Mouse (Mus musculus) frontal cortex, postnatal 10 days (tissue): Measurements from ENCODE around the gene Clp1.

Source experiments
- DNase-seq, 2 experiments: peaks; one replicate each; pipeline ENCODE4 v3.0.0; 2022; ENCODE audit warnings: low spot score in 2 of 2, mixed read lengths in 1 of 2

Clp1 gene

DNA sequence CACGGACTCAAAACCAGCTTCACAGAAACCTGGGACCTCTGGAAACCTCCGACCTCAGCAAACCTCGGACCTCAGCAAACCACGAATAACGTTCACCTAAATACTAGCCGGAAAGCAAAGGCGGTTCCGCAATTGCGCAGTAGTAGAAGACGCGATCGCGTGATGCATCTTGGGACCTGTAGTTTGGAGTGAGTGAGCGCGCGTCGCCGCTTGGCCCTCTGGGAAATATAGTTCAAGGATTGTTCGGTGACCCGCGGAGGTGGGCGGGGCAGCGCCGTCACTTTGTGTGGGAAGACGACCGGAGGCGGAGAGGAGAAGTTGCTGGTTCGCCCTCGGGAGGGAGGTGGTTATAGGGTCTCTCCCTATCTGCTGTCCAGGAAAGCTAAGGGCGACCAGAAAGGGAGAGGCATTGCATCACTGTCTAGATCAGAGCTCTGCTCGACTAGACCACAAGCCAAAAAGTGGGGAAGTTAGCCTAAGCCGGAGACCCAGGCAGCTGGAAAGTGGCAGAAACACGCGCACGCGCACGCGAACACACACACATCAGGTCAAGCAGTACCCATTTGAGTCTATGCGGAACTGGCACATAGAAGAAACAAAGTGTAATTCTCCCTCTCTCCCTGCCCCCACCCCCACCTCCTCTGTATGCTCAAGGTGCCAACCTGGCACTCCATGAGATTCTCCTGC is at the start of gene Clp1:
Gene Clp1 (minus strand): TSS at position 179 of the 687 bp plus-strand sequence.
- peak; percentile 92 to 94 for DNase-seq

DNA sequence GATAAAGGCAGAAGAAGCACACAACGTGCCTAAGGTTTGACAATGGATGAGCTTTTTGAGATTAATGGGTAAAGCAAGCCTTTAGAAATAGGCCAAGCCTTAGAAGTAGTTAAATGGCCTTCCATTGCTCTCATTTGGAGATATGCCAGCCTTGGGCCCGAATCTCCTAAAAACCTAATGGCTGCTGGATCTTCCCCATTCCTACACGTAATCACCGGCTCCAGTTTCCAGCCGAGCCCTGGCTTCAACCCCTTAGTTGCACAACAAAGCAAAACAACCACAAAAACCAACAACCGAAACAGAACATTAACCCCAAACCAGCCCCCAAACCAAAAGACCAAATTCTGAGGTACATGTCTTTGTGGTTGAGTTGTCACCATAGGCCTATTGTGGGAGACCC is 48.5 kb upstream of the Clp1 start:
- no peak for DNase-seq

DNA sequence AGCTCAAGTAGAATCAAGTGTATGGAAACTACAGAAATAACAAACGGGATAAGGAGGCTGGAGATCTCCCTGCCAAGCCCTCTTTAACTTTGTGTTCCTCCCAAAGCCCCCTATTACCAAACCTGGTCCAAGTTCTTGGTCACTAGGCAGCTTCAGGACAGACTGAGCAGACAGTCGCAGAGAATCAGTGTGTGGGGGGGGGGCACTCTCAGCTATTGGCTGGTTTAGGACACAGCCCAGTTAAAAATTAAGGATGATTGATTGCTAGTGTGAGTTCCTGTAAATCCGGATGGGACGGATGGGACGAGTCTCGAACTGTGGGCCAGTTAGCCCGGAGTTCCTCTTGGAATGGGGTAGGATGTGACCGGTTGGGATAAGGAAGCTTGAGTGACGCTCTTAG is 48.1 kb upstream of the Clp1 start, which contains the start of gene Serping1:
Gene Serping1 (minus strand): TSS at position 204 of the 400 bp plus-strand sequence.
- DNase-seq, result no peak

DNA sequence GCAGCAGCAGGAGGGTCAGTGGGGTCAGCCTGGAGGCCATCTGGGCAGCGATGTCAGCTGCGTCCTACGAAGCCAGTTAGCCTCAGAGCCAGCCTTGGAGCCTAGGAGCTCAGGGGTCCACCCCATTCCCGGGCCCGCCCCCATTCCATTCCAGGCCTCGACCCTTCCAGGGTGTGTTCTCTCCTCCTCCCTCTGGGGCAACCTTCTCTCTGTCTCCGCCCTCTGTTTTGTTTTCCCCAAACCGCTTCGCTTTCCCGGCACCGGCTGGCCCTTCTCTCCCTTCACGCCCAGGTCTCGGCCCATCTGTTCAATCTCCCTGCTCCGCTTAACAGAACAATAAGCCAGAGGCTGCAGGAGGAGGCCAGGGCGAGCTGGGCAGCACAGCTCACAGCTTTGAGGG is 47.6 kb upstream of the Clp1 start:
- DNase-seq, result peak in 1 of 2 experiments; percentile 11

DNA sequence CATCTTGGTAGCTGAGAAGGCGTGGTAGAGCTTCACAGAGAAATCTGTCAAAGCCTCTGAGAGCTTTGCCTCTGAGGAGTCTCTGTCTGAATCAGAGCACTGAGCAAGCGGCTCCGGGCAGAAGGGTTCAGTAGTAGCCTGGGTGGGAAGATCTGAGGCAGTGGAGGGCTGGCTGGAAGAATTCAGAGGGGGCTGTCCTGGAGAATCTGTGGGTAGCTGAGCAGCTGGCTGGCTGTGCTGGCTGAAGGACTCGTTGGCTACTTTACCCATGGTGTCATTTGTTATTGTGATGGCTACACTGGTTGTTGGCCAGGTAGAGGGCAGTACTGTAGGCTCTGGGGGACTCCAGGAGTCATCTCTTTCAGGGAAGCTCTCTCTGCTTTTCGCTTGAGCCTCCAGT is 46.0 kb upstream of the Clp1 start:
- DNase-seq, result no peak

DNA sequence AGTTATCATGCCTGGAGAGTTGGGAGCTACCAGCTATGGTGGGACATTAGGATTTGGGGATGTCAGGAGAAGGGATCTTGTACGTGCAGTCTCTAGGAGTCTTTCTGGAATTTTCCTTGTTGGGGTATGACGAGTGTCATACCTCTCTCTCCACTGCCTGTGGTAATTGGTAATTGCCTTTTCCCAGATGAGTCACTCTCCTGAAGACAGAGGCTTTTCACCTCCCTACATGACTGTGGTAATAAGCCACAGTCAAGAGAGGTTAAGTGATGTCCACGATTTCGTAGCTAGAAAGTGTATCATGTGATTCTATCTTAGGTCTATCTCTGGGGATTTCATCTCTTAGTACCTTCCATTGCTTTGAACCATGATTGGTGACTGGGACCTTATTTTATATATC is 45.3 kb upstream of the Clp1 start:
- no peak for DNase-seq

DNA sequence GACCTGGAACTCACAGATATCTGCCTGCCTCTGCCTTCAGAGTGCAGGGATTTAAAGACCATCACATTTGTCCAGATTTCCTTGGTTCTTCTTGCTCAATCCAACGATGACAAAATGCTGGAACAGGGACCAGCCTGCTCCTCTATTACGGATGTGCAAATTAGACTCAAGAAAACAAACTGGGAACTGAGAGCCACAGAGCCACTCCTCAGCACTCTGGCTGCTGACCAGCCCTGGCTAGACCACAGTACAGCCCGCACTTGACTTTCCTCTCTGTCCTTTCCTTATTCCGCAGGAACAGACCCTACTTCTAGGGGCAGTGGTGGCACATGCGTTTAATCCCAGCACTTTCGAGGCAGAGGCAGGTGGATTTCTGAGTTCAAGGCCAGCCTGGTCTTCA is 43.4 kb upstream of the Clp1 start:
- no peak for DNase-seq

DNA sequence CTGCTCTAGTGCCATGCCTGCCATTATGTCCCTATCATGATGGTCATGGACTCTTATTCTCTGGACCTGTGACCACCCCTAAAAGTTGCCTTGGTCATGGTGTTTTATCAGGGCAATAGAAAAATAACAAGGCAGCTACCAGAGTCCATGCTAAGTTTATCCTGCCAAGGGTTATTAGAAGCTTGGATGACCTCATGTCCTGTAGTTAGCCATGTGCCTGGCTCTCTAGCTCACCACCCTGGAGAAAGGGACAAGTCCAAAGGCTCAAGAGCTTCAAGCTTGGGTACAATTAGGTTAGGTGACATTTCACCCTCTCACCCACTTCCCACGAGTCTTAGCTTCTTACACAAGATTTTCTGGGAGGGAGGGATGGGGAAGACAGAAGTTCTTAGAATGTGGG is 35.7 kb upstream of the Clp1 start:
- DNase-seq, result no peak

DNA sequence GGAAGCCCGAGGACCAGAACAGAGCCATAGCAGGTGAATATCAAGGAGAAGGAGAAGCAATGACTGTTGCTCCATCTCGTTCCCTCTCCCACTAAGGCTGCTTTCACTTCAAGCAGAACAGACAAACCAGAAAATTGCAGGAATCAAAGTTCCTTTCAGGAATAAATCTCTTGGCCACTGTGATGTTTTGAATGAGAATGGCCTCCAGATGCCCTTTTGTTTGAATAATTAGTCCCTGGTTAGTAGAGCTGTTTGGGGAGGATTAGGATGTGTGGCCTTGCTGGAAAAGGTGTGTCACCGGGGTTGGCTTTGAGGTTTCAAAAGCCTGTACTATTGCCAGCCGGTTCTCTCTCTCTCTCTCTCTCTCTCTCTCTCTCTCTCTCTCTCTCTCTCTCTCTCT is 35.1 kb upstream of the Clp1 start:
- DNase-seq, result no peak

DNA sequence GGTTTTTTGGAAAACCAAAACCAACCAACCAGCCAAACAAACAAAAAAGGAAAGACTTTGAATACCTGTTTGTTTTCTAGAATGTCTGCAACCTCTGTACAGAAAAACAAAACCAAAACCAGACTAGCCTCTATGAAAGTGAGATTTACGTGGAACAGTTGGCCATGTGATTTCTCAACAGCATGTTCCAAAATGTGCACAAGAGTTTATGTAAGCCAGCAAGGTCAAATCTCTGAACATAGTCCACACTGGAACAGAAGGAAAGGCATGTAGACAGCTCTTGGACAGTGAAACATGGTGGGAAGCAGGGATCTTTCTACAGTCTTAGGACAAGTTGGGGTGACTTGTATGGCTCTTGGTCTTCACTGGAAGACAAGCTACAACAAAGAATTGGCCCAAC is 34.7 kb upstream of the Clp1 start:
- DNase-seq, result no peak

DNA sequence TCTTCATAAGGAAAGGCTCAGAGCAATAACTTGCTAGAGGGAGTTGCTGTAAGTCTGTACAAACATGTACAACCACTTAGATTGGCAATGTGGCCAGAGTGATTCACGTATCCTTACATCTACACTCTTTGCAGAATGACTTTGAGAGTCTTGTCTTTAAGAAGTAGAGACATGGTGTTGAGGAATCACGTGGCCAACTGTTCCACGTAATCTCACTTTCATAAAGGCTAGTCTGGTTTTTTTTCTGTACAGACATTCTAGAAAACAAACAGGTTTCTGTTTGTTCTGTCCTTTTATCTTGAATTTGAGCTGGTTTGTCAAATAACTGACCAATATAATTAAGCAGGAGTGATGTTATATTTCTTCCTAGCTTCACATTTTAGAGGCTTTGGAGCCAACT is 34.2 kb upstream of the Clp1 start:
- no peak for DNase-seq

DNA sequence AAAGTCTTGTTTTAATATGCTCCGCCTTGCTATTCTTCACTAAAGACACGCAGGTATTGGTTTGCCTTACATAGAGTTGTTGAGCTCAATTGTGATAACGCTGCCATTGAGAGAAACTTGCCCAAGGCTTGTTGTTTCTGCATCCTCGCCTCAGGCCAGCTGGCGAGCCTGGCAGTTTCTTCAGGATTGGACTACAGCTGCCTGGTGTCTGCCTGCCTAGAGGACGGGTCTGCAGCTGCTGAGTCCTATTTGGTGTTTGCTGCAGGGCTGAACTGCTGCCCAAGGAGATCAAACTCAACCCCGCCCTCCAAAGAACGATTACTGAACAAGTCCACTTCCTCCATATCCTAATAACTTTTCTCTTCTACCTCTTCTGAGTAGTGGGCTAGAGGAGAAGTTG is 33.6 kb upstream of the Clp1 start:
- no peak for DNase-seq

DNA sequence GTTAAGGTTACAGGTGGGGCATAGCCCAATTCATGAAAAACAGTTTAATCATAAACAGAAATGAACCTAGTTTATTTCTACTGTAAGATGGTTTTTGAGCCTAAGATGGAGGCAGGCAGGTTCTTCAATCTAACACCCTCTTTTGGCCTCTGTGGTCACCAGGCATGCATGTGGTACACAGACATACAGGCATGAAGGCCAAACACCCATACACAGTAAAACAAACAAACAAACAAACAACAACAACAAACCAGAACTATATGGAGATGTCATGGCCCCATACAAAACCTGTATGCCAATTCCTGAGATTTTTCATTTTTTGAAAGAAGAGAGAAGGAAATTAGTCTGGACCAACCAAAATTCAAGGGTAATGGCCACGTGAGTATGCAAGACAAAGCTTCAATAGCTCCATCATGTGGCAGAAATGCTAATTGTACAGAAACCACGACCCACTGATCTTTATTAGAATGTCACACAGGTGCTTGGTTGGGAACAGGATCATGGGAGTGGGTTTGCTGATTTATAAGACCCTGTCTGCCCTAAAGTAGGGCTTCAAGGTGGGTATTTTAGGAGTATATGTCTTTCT is 31.5 kb upstream of the Clp1 start:
- no peak for DNase-seq

DNA sequence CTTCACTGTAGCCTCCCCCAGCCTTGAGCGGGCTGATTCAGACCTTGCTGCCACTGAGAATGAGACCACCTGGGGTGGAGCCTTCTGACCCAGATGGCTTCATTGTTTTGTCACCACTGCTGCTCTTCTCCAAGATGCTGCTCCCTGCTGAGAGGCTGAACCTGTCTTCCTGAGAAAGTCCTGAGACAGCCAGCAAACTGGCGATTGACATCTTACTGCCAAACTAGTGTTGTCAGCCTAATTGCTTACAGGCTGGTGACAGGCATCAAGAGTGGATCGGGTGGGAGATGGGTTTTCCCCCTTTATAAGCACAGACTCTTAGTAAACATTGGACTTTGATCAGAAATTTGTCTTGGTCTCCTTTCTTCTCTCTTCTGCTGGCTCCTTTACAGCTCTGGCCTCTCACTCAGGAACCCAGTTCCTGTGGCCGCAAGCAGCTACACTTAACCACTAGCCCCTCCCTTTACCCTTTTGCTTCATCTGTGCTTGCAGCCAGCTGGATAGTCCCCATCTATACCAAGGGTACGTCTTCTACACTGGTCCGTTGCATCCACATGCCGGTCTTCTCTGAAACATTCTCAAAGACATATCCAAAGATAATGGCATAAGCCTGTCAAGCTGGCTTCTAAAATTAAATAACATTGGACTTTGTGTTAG is 30.0 kb upstream of the Clp1 start:
- no peak for DNase-seq

DNA sequence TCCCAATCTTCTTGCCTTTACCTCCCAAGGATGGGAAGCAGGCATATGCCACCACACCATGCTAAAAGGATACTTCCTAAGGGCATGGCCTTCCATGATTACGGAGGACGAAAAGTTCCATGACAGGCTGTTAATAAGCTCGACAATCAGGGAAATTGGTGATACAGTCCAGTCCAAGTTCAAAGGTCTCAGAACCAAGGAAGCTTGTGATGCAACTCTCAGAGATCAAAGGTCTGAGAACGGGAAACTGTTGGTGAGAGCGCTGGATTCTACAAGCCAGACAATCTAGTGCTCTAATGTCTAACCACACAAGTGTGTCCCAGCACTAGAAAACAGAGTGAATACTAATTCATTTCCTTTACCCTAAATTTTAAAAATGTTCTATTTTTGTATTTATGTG is 29.1 kb upstream of the Clp1 start:
- DNase-seq, result no peak

DNA sequence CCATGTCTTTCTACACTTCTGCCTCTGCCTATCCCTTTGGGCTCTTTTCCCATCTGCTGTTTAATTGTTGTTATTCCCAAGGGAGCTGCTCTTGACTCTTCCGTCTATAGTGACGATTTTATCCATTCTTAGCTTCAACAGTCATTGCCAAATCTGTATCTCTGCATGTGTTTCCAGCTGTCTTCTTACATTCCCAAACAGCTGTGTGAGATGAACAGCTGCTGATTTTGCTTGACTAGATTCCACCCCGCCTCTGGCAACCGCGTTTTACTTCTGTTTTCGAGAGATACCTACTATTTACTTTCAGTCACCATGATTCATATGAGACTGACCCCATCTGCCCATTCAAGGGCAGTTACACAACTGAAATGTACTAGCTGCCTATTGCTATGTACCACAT is 23.0 kb upstream of the Clp1 start:
- no peak for DNase-seq

DNA sequence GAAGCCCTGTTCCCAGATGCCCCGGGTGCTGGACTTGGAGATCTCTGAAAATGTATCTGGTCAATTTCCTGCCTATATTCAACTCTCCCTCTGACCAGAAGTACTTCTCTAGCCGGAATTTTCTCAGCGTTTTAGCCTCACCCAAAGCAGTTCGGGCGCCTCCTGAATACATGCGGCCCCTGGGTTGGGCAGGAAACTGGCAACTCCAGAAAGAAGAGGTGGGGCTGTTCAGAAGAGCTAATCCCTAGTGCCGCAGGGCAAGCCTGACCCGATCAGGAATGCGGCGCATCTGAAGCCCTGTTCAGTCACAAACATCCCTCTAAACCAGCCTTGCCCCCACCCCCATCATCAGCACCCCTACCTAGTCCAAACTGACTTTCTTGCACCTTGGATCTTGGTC is 17.0 kb upstream of the Clp1 start:
- DNase-seq, result no peak

DNA sequence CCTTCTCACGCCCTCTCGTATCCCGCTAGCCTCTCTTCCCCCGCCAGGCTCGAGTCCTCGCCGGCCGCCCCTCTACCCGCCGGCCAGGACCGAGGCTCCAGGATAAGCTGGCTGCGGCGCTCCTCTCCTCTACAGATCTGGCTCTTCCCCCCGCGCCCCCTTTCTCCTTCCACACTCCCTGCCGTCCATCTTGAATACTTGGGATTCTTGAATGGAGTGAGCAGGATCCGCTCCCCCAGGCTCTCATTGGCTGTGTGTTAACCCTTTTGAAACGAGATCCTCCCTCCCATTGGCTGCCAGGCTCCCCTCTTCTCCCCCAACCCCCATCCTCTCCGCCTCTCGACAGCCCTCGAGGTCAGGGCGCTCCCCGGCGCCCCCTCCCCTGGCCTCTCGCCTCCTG is 16.4 kb upstream of the Clp1 start, which contains the start of gene Gm19426:
Gene Gm19426 (minus strand): TSS at position 95 of the 400 bp plus-strand sequence.
- peak; percentile 80 to 82 for DNase-seq

DNA sequence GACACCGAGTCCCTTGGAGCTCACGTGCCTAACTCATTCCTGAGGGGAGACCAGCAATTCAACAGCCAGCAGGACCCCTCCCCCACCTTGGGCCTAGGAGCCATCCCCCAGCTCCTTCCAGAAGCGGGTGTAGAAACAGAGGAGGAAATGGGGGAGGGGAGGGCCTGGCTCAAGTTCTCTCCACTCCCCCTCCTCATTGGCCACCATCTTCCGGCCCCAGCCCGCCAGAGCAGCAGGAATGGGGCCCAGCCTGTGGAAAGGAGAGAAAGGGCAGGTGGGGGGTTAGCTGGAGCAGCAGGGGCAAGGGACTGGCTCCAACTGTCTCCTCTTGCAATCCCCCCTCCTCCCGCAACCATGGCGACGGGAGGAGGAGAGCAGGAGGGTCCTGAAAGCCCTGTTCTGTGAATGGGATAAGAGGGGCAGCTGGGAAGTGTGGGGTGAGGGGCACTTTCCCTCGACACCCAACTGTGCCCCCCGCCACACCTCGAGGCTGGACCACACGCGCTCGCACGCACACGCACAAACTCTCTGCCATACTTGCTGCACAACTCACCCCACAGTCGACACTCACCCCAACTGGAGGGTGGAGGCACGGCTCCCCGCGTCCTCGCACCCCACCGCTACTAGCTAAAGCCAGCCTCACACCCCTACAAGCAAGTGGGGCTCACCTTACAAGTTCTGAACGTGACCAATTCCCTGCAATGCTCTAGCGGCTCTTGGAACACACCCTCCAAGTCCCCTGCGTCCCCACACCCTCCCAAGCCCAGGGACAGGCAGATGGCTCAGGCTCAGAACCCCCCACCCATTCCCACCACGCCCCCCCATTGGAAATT is 15.5 kb upstream of the Clp1 start:
- DNase-seq, result peak in 1 of 2 experiments; percentile 53

DNA sequence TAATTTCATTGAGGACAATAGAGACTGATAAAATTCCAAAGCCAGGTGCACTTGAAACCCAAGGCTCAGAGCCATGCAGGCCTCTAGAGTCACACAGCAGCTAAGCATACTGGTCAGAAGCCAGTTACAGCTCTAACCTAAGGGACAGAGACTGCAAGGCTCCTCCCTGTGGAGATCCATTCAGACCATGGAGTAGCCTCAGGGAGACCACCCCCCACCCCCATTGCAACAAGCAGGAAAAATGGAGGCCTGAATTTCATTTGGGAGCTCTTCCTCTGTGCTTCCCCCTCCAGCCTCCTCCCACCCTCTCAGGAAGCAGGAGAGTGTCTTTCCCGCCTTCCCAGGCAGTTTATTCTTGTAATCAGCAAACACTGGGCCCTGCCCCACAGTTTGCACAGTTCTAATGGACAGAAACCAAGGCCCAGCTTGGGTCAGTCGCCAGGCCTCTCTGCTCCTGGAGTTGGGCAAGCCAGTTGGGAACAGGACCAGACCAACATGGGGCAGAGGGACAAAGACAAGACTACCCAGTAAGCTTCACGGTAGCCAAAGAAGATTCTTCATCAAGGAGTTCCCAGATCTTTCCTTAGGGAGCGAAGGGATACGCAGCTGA is 14.8 kb upstream of the Clp1 start:
- no peak for DNase-seq

DNA sequence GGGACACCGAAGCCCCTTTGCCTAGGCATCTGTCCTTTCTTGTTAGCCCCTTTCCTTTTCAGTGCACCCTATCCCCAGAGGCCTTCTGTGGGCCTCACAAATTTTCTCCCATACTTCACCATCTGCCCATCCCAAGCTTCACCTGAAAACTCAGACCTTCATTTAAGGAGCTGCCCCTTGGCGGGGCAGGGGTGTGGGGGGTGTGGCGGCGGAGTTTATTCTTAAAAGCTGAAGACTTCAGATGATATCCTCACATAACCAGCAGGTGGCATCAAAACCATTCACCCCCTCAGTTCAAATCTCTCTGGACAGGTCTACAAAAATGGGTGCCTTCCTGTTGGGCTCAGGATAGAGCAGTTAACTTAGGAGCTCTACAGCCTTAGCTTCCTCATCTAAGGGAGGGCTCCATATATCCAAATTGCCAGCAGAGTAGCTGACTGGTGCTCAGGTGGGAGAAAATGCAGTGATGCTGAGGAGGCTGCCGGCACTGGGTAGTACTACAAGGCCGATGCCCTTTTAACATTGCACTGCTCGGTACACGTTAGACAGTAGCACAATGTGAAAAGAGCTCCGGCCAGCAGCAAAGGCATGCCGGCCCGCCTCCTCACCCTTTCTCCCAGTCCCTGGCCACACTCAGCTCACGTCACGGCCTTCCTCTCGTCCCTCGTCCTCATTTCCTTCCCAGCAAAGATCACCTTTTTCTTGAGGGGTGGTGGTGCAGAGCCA is 13.6 kb upstream of the Clp1 start:
- DNase-seq, result no peak
